Mouse (Mus musculus) megakaryocyte, adult 5-6 weeks (primary cell): Measurements from ENCODE around the gene Xrra1. TPM values are rescaled to one million over a fixed set of nuclear protein-coding genes. Genes with fewer than 3 reads are reported as not detected.
"Not testable (repeated sequence)": the region's sequence is repeated elsewhere in the genome, so short reads cannot be mapped to it uniquely, and the experiment has no call there.

Source experiments
- ATAC-seq: 2 replicates; pipeline ENCODE4 v1.8.0; 2016; ENCODE audit warnings: mild to moderate bottlenecking, inconsistent platforms; ENCODE audit not compliant: poor library complexity, severe bottlenecking
- total RNA-seq, 2 experiments: library from RNA; stranded (forward) in 1 of 2; stranded (reverse) in 1 of 2; fragments of 153-499, 151-499 nt in 1 of 2; fragments of 221-1000, 200-1000 nt in 1 of 2; gene quantifications; 2 replicates each; pipeline versions ENCODE4 v1.2.3 to v1.2.4; 2015 to 2017

The Xrra1 gene
- total RNA-seq (2015) (0.11 TPM in 1 of 2 replicates, not detected in the other), total RNA-seq (2017) (not detected in 2 replicates)

- peak; percentile 98 for ATAC-seq
These were observed at the start of gene Xrra1 for GRCm38 (mm10) chr7:99858813-99859585. Xrra1 (plus strand) TSS chr7:99859116.

DNA sequence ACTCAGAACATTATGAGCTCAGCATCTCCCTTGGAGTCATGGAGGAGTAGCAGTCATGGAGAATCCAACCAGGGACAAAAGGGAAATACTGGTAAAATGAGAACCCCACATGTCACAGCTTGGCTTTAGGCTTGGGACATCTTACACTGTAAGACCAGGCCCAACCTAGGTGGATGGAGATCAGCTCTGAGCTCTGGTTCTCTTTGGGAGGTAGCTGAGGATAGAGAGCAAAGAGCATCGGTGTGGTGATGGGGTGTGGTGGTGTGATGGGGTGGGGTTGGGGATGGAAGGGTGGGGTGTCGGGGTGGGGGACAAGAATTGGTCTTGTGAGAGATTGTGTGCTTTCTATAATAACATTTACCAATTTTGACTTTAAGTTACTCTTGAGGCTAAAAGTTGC is 48.1 kb upstream of the Xrra1 start:
- ATAC-seq = no peak

DNA sequence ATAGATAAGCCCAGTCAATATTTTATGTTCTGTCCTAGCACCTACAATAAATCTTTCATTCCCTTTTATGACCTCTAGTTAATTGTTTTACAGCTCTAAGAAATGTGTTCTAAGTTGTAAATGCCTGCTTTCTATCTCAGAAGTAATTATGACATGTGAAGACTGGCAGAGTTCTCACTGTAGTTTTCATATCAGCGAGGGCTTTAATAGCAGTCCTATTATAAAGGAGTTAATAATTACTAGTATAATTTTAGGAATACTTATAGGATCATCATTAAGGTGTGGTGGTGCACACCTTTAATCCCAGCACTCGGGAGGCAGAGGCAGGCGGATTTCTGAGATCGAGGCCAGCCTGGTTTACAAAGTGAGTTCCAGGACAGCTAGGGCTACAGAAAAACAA is 47.3 kb upstream of the Xrra1 start:
- ATAC-seq = no peak

GRCm38 (mm10) chr7:99813394-99813793 is 45.5 kb upstream of the Xrra1 start:
- ATAC-seq = no peak

DNA sequence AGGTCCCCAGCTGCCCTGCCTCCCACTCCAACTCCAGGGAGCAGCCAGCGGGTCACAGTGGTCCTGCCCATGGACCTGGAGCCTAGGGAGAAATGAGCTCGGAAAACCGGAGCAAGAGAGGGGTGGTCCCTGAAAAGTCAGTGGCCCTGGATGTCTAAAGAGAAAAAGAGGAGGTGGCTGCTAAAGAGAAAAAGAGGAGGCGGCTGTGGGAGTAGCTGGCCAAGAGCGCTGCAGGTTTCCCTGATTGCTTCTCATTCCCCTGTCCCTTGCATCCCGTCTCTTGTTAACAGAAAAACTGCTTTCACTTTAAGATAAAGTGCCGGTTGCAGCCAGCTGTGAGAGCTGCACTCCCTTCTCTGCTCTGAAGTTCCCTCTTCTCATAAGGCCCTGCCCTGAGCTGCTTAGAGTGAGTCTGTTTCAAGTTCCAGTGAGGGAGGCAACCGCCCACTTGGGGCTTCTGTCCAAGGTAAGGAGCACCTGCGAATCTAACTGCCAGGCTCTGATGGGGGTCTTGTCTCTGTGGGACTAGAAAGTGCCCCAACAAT is 40.7 kb upstream of the Xrra1 start:
- not testable (repeated sequence) for ATAC-seq

DNA sequence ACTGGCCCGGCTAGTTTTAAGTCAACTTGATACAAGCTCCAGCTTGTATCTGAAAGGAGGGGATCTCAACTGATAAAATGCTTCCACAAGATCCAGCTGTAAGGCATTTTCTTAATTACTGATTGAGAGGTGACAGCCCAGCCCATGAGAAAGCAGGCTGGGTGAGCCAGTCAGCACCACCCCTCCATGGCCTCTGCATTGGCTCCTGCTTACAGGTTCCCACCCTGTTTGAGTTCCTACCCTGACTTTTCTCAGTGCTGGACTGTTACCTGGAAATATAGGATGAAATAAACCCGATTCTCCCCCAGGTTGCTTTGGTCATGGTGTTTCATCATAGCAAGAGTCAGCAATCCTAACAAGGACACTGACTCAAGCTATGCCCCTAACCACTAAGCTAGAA is 37.0 kb upstream of the Xrra1 start:
- no peak for ATAC-seq

- 0 out of 2 replicates have a peak, but pooled peaks have one; percentile 24 for ATAC-seq
These were observed 36.5 kb upstream of the Xrra1 start for GRCm38 (mm10) chr7:99822426-99822825.

DNA sequence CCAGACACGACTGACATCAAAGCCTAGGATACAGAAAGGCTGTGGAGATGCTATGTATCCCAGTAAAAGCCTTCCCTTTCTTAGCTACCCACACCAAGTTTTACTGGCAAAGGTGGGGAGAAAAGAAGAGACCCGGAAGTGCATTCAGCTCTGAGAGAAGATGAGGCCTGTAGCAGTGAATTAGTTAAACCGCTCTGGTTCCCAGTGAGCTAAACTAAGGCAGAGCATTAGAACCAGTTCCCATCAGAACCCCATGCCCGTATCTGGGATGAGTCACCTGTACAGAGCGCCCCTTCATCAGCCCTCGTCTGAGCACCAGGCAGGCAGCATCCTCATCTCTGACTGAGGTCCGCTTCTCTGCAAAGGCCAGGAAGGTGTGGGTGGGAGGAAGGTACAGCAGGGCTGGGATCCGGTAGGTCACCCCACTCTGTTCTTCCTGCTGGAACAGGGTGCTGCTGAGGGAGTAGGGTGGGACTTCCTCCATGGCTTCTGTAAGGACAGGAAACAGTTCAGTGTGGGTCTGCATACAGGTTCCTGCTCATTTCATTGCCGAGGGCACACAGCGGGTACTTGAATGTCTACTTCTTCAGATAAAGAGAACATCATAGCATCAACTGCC is 35.8 kb upstream of the Xrra1 start:
- no peak for ATAC-seq

DNA sequence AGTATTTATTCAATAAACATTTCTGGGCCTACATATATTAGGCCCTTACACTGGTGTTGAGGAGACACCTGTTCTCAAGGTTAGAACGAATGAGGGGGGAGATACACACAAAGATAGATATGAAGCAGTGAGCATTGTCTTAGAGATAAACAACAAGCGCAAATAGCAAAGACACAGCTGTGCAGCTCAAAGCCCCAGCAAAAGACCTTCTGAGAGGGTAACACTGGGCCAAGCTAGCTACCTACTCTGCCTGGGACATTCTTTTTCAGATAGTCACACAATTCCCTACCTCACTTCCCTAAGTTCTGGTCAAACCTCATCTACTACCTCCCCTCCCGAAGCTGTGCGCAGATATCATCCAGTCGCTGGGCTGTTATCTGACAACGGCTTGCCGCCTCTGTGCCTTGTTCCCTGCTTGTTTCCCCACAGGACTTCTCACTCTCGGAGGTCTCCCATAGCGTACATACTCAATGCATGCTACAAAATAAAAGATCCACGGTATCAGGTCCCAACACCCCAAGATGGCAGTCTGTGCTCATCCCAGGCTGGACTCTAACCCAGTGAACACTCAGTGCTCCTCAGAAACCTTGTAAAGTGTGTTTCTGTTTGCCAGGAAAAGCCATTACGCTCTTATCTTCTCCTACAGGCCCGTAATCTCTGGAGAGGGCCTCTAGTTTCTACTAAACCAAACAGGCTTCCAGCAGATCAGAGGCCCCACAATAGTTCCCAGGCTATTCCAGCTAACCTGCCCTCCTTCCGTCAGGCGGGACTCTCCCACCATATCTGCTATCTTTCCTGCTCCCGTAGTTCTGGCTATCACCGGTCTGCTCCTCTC is 34.0 kb upstream of the Xrra1 start:
- no peak for ATAC-seq

GRCm38 (mm10) chr7:99825511-99825910 is 33.4 kb upstream of the Xrra1 start:
- ATAC-seq = no peak

- ATAC-seq = no peak
These were observed 32.8 kb upstream of the Xrra1 start for GRCm38 (mm10) chr7:99826096-99826495.

DNA sequence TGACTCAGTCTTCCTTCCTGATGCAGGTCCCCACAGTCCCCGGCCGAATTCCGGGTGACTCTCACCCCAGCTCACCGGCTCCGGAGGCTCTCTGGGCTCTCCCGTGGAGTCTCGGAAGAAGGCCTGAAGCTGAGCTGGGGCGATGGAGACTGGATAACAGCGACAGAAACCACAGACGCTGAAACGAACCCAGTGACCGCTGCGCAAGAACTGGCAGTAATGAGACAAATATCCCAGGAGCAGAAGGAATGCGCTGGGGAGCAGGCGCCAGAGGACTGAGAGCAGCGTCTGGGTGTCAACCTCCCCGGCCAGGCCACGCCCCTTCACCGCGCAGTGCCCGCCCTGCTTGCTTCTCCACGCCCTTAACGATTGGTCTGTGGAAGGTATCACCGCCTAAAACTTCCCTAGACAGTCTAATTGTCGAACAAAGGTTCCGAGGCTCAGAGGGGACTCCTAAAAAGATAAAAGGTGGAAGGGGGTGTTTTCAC is 30.8 kb upstream of the Xrra1 start, which contains the start of gene Neu3:
TSS of gene Neu3 (minus strand) at position 335 of the 488 bp plus-strand sequence.
- ATAC-seq = peak; percentile 99

DNA sequence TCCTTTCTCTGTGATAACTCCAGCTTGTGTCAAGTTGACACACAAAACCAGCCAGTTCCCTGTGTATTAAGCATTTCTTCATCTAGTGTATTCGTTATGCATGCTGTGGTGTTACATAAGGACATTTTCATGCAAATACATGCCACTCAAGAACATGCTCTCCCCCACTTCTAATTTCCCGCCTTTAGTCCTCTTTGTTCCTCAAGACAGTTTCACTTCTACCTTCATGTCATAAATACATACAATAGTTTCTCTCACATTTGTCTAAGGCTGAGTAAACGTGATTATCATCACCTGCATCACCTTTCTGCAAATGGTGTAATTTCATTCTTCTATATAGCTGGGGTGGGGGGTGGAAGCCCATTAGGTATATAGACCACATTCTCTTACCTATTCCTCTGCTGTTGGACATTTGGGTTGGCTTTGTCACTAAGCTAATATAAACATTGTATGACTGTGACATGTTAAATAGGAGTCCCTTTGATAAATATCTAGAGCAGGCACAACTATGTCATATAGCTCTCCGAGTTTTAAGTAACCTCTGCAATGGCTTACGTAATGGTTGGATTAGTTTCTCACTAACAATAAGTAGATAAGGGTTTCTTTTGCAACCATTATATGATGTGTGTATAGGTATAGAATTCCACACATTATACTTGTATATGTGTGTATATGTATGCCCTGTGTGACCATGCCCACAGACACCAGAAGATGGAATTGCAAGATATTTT is 25.6 kb upstream of the Xrra1 start:
- ATAC-seq = no peak

- ATAC-seq = no peak
These were observed 25.1 kb upstream of the Xrra1 start for GRCm38 (mm10) chr7:99833846-99834222.

GRCm38 (mm10) chr7:99834314-99834853 is 24.5 kb upstream of the Xrra1 start:
- no peak for ATAC-seq

DNA sequence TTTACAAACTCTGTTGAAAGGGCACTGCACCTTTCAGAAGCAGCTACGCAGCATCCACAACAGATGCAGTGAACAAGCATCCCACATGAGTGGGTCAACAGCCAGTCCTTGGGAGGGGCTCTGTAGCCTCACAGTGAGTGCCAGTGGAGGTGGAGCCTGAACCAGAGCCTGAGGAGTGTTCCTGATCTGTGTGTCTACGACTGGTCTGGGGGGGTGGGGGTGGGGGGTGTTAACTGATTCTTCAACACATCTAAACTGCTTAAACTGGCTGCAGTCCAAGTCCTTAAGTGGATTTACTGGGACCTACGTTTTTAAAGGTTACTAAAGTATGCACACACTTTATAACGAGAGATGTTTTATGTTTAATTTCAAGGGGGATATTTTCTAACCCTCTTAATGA is 22.1 kb upstream of the Xrra1 start:
- no peak for ATAC-seq

GRCm38 (mm10) chr7:99837358-99838071 is 21.4 kb upstream of the Xrra1 start:
- no peak for ATAC-seq

- ATAC-seq = no peak
These were observed 20.7 kb upstream of the Xrra1 start for GRCm38 (mm10) chr7:99838241-99838640.

DNA sequence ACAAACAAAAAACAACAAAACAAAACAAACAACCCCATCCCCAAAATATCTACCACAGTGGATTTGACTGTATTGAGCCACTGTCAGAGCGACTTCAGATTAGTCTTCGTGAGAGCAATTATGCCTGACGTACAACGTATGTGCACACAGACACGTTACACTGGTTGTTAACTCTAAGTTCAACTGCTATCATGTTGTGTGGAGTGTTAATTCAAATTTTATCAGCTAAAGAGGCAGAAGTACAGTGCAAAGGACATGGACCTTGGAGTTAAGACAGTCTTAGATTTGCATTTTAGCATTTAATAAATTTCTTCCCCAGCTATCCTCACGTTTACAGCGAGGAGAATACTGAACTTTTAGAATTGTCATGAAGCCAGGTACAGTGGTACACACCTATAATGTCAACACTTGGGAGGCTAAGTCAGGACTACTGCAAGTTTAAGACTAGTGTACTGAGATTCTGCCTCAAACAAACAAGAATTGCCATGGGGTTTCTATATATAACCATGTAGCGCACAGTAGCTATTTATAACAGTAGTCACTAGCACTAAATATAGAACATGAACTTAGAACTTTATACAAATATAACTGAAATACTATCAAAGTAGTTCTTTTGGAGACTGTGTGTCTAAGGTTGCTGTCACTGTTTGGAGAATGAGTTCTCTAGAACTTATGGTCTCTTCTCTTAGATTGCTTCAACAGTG is 13.2 kb upstream of the Xrra1 start:
- no peak for ATAC-seq
